Mouse (Mus musculus) Muller cell, postnatal 12 days (primary cell): ENCODE results near the gene Nudt13.

Experiments
- DNase-seq: peaks from one replicate; pipeline ENCODE4 v3.0.0-alpha.2; 2015; ENCODE audit errors: inconsistent ontology term

Nudt13 gene

GRCm38 (mm10) chr14:20340149-20340548 is 45.7 kb downstream of the Nudt13 start:
- DNase-seq, result no peak

- no peak for DNase-seq
Observed at GRCm38 (mm10) chr14:20340866-20341265, 46.4 kb downstream of the Nudt13 start.

DNA sequence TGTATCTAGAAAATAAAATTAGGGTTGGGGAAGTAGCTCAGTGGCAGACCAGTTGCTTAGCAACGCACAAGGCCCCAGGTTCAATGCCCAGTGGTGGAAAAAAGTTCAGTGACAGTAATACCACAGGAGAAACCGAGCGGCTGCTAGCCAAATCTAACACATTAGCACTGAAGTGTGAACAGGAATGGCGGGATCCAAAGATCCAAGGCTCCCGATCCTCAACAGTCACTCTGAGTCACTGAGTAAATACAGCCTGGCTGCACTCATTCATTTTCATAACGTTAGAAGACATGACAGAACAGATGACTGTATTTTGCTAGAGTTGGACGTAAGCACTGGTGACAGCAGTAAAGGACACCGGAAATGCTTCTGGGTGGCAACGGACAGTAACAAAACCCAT is 51.4 kb downstream of the Nudt13 start:
- DNase-seq, result peak; percentile 63

DNA sequence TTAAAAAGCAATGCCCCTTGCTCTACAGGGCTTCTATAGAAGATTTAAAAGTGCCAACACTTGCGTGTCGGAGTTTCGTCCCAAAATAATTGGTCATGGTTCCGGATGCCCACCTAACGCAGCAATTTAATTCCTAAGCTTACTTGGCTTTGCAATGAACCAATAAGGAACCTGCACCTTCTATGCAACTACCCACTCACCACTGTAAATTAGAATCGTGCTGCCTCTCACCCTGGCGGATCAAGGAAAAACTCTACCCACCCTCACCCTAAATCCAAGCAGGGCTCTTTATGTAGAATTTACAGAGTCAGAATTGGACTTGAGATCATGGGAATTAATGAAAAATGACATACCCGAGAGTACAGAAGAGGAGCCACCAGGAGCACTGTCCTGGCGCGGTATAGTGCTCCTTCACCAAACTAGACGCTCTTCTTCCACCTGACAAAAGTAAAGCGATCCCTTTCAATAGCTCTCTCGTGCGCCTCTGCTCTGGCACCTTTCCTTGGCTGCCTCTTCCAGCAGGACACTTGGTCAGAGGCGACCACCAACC is 53.0 kb downstream of the Nudt13 start:
- no peak for DNase-seq

GRCm38 (mm10) chr14:20347991-20348541 is 53.6 kb downstream of the Nudt13 start, which contains the start of the genes Ecd and Fam149b:
Gene Ecd (minus strand): TSS chr14:20348121.
Gene Fam149b (plus strand): TSS chr14:20348162.
- DNase-seq, result peak; percentile 99

GRCm38 (mm10) chr14:20363230-20363629 is 68.7 kb downstream of the Nudt13 start:
- DNase-seq, result no peak
